Mouse (Mus musculus) left cerebral cortex, adult 8-10 months (tissue): ENCODE data around the gene Mpzl1. TPM values are rescaled to one million over a fixed set of nuclear protein-coding genes. Genes with fewer than 3 reads are reported as not detected.

Experiments
- DNase-seq, 2 experiments: peaks; one replicate each; pipeline ENCODE4 v3.0.0; 2022; ENCODE audit warnings: low spot score in 2 of 2
- total RNA-seq, 4 experiments: library from RNA; stranded (reverse); gene quantifications; 2 replicates each; pipeline ENCODE4 v1.2.4; 2022

The Mpzl1 gene
- total RNA-seq, 4 experiments from 2014 or later, result 25.9 to 34.9 (median 28.8) TPM

DNA sequence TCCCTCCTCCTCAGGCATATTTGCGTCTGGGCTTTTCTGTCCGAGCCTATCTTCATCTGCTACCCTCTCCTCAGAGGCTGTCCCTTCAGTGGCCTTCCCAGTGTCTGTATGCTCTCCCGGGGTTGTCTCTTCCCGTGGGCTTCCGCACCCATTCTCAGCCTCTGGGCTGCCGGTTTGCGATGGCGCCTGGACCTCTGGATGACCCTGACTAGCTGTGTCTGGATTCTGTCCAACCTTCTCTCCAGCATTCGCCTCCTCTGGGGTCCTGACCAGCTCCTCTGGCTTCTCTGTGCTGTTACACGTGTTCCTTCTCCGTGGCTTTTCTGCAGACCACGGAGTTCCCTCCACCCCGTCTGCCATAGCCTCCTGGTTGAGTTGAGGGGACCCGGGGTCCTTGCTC is 21.1 kb upstream of the Mpzl1 start:
- DNase-seq, result no peak

DNA sequence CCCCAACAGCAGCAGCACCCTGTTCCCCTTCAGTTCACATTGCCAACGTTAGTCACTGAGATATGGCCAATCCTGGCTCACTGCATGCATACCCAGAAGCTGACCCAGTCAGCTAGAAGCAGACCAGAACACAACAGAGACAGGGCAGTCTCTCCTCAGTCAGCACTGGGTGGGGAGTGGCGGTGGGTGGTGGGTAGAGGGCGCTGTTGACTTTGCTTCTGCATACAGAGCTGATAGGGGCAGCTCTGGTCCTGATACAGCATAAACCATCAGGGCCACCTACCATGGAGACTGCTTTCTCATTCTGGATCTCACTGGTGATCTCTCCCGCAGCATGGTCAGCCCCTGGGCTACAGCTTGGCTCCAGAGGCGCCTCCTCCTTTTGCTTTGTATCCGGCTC is 20.7 kb upstream of the Mpzl1 start:
- DNase-seq, result no peak

DNA sequence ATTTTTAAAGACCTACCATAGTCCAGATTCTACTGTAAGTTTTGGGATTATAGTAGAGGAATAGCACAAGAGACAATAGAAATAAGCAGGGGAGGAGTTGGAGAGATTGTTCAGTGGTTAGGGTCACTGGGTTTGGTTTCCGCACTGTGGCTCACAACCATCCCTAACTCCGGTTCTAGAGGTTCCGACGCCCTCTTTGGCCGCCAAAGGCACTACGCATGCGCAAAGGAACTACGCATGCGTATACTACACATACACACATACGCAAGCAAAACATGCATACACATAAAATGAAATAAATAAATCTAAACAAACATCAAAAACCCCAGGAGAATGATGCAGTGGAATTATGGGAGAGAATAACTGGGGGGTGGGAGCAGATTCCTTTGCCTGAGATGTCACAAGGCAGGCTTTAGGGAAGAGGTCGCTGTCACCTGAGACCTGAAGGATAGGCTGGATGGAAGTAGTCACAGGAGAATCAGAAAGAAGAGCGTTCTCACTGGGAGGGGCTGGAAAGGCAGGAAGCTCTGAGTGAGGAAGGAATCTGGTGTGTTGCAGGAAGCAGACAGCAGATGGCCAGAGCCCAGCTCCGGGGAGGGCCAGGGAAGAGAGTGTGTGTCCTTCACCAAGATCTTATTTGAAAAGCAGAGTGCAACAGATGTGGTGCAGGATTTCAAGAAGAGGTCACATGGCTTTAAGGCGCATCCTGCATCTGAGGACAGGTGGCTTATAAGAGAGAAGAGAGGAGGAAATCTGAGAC is 19.0 kb upstream of the Mpzl1 start:
- DNase-seq, result no peak

- DNase-seq, result no peak
Measured at GRCm38 (mm10) chr1:165652507-165652906, 18.2 kb upstream of the Mpzl1 start.

- no peak for DNase-seq
Measured at GRCm38 (mm10) chr1:165651158-165651557, 16.8 kb upstream of the Mpzl1 start.

DNA sequence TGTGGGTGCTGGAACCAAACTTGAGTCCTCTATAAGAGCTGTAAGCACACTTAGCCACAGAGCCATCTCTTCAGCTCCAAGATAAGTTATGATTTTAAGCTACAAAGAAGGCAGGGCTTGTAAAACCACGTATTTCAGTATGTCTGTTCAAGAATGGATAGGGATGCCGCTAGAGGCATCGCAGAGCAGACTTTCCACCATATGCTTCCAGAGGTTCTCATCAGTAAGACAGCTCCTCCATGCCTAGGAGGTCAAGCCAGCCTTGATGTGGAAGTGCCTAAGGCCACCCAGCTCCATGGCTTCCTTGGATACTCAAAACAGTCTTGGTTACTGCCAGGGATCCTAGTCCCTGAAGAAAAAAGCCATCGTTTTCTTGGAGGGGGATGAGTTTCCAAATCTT is 10.8 kb upstream of the Mpzl1 start:
- no peak for DNase-seq

DNA sequence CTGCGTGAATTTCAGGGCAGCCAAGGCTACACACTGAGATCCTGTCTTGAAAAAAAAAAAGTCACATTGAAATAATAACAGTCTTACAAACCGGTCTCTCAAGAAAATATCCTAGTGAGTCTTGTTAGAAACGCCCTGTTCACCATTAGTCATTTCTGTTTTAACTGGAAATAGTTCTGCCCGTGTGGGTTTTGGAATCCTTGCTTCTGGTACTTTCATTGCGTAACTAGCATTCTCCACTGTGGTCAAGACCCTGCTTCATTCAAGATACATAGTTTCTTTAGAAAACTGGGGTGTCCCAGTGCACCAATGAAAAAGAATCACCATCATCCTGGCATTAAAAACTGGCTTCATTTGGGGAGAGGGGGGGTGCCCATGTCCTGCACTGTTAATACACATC is 9.4 kb upstream of the Mpzl1 start:
- DNase-seq, result no peak

DNA sequence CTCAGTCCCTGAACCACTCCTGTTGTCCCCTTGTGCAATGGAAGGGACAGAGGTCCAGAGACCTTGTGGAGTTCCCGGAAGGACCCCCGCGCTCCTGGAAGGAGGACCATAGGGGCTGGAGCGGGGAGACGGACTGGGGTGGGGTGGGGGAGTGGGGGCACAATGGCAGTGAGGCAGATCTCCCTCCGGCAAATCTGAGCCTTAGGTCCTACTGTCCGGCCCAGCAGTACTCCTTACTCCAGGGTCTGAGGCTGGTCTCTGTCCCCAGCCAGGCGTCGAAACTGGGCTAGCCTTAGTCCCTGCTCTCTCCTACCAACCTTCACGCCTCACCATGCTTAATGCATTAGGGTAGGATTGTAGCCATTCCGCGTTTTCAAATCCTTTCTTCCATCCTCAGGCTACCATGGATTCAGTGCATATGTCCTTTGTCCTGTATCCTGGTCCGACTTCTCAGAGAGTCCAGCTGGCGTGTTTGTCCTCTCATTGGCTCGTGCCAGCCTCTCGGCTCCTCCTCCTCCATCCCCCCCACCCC is 8.5 kb upstream of the Mpzl1 start:
- DNase-seq, result peak in 1 of 2 experiments; percentile 31

GRCm38 (mm10) chr1:165641786-165642771 is 7.7 kb upstream of the Mpzl1 start:
- peak; percentile 81 to 98 for DNase-seq

GRCm38 (mm10) chr1:165641271-165641771 is 7.0 kb upstream of the Mpzl1 start:
- peak; percentile 33 to 70 for DNase-seq

- no peak for DNase-seq
Measured at GRCm38 (mm10) chr1:165636289-165636688, 2.0 kb upstream of the Mpzl1 start.

GRCm38 (mm10) chr1:165635055-165635897 is 938 bp upstream of the Mpzl1 start:
- DNase-seq, result no peak

DNA sequence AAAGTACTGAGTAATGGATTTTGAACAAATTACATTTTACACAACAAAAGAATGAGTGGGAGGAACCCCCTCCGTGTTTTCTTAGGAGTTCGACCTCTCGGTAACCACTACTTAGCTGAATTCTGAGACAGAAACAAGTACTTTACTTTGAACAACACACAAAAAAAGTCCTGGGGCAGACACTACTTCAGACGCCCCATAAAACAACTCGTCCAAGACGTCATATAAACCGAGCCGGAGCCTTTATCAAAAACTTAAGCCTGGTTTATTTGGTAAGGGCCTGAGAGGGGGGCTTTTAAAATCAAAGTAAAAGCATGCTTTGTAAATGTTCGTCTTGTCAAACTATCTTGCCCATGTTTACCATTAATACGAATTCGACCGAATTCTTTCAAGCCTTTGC is 993 bp downstream of the Mpzl1 start:
- DNase-seq, result no peak

GRCm38 (mm10) chr1:165631136-165631535 is 3.2 kb downstream of the Mpzl1 start:
- DNase-seq, result no peak

DNA sequence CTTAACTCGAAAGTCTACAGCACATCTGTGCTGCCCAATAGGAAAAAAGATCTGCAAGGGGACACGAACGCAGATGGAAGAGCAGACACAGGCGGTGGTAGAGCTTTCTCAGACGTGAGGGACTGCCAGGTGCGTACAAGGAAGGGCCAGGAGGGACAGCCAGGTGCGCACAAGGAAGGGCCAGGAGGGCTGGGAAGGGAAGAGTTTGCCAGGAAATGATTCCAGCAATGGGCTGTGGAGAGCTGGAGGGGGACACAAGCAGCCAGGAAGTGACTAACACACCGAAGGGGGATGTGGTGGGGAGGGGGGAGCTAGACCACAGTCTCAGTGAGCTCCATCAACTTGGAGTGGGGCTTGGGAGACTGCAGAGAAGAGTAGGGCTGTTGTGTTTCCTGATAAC is 4.4 kb downstream of the Mpzl1 start:
- no peak for DNase-seq

DNA sequence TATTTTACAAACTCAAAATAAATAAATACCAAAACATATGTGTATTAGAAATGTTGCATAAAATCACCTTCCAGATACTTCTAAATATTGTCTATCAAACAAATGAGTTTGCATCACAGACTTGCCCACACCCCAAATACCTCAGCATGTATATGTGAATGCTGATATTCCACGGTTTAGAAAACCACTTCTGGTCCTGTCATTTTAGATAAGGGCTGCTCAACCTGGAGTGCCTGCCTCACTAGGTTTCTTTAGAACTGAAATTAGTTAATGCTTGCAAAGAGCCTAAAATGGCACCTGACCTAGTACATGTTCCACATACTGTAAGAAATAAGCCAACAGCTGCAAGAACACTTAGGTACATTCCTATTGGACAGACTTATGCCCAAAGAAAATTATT is 5.7 kb downstream of the Mpzl1 start:
- no peak for DNase-seq

- no peak for DNase-seq
Measured at GRCm38 (mm10) chr1:165625896-165626295, 8.4 kb downstream of the Mpzl1 start.

GRCm38 (mm10) chr1:165625058-165625457 is 9.3 kb downstream of the Mpzl1 start:
- no peak for DNase-seq

DNA sequence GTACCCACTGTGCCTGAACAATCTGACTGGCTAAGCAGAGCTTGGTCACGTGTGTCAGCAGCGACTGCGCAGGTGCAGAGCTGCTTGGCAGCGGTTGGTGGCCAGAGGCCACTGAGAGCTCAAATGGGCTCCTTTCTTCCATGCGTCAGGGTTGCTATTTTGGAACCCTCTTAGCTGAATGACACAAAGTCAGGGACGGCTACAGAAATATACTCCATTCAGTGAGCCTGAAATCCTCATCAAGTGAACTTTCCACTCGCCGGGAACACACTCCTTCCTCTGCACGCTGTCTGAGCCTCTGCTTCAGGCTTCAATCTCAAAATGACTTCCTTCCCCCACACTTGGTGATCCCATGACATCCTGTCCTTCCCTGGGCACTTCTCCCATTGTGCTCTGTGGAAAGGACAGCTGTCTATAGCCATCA is 16.1 kb downstream of the Mpzl1 start:
- DNase-seq, result no peak

- no peak for DNase-seq
Measured at GRCm38 (mm10) chr1:165617166-165617891, 17.0 kb downstream of the Mpzl1 start.
